Mouse (Mus musculus) left cerebral cortex, postnatal 14 days (tissue): ENCODE measurements at regions not wholly inside any gene's neighbourhood (a gene's known extent, or its start where the extent isn't known, plus 50 kb on each side); places are given as distances from the start of the nearest gene placed in this dataset.

ENCODE experiments used
- DNase-seq, 2 experiments: peaks; one replicate each; pipeline ENCODE4 v3.0.0; 2021 to 2022; ENCODE audit warnings: low spot score in 2 of 2, mixed read lengths in 1 of 2
- intact Hi-C: fragments of 180-260 bp; cut with DNase I; formaldehyde crosslinking; loops from one replicate; pipeline ENCODE4 v1.15.1; 2025

GRCm38 (mm10) chr8:107828541-107828940 is 113.9 kb upstream of the Zfhx3 start:
- intact Hi-C loops, result no loop called here
- no peak for DNase-seq

- intact Hi-C loops, result no loop called here
- DNase-seq, result no peak
Observed at GRCm38 (mm10) chr8:107833481-107833880, 109.0 kb upstream of the Zfhx3 start.

- intact Hi-C loops, result no loop called here
- DNase-seq, result no peak
Observed at GRCm38 (mm10) chr8:107846141-107846540, 96.3 kb upstream of the Zfhx3 start.

- intact Hi-C loops, result no loop called here
- no peak for DNase-seq
Observed at GRCm38 (mm10) chr8:107851236-107852043, 91.0 kb upstream of the Zfhx3 start.

GRCm38 (mm10) chr8:107859770-107860169 is 82.7 kb upstream of the Zfhx3 start:
- DNase-seq, result peak in 1 of 2 experiments; percentile 28
- intact Hi-C loops, result no loop called here

- intact Hi-C loops, result no loop called here
- DNase-seq, result no peak
Observed at GRCm38 (mm10) chr8:107860251-107860650, 82.2 kb upstream of the Zfhx3 start.

- intact Hi-C loops, result no loop called here
- no peak for DNase-seq
Observed at GRCm38 (mm10) chr8:107864802-107865651, 77.4 kb upstream of the Zfhx3 start.

GRCm38 (mm10) chr8:107865744-107866143 is 76.7 kb upstream of the Zfhx3 start:
- intact Hi-C loops, result no loop called here
- no peak for DNase-seq

- DNase-seq, result no peak
- intact Hi-C loops, result no loop called here
Observed at GRCm38 (mm10) chr8:107871718-107872117, 70.7 kb upstream of the Zfhx3 start.

GRCm38 (mm10) chr8:107872121-107872520 is 70.3 kb upstream of the Zfhx3 start:
- intact Hi-C loops, result no loop called here
- DNase-seq, result no peak

- intact Hi-C loops, result no loop called here
- no peak for DNase-seq
Observed at GRCm38 (mm10) chr8:107876455-107876854, 66.0 kb upstream of the Zfhx3 start.

GRCm38 (mm10) chr8:107881851-107882250 is 60.6 kb upstream of the Zfhx3 start:
- DNase-seq, result peak; percentile 70 to 86
- intact Hi-C loops, result no loop called here

GRCm38 (mm10) chr8:107885547-107885946 is 56.9 kb upstream of the Zfhx3 start:
- intact Hi-C loops, result no loop called here
- DNase-seq, result no peak

- no peak for DNase-seq
- intact Hi-C loops, result no loop called here
Observed at GRCm38 (mm10) chr8:107885971-107886370, 56.5 kb upstream of the Zfhx3 start.

- no peak for DNase-seq
- intact Hi-C loops, result no loop called here
Observed at GRCm38 (mm10) chr8:107886516-107887253, 55.8 kb upstream of the Zfhx3 start.

- intact Hi-C loops, result no loop called here
- DNase-seq, result no peak
Observed at GRCm38 (mm10) chr8:107887333-107887732, 55.1 kb upstream of the Zfhx3 start.

- intact Hi-C loops, result no loop called here
- DNase-seq, result no peak
Observed at GRCm38 (mm10) chr8:107890922-107891321, 51.5 kb upstream of the Zfhx3 start.
